Mouse (Mus musculus) myocyte (in vitro differentiated cells): ENCODE results near the gene Epas1.

ENCODE experiments used
- CEBPB ChIP-seq: IDR thresholded peaks from 2 replicates; pipeline ENCODE4 v1.6.1; 2011; ENCODE audit warnings: mild to moderate bottlenecking, moderate library complexity; ENCODE audit not compliant: poor library complexity, insufficient read depth, severe bottlenecking
- MYOG ChIP-seq, 3 experiments: IDR thresholded peaks; one replicate each; pipeline ENCODE4 v1.6.1; 2011; ENCODE audit warnings: control low read depth in 2 of 3, low read depth in 2 of 3, mild to moderate bottlenecking in 2 of 3; ENCODE audit not compliant: insufficient read length in 2 of 3, control insufficient read depth in 1 of 3, insufficient read depth in 1 of 3
- POLR2A ChIP-seq: IDR thresholded peaks from one replicate; pipeline ENCODE4 v1.6.1; 2011; ENCODE audit warnings: low read depth, mild to moderate bottlenecking, control low read depth, moderate library complexity; ENCODE audit not compliant: insufficient read length
- POLR2AphosphoS2 ChIP-seq: IDR thresholded peaks from one replicate; pipeline ENCODE4 v1.6.1; 2011; ENCODE audit warnings: low read depth, control low read depth; ENCODE audit not compliant: insufficient read length

GRCm38 (mm10) chr17:86778147-86778546, 24.6 kb downstream of the Epas1 start:
- TF ChIP-seq POLR2A (no peak), POLR2AphosphoS2 (no peak), CEBPB (no peak), MYOG (IDR thresholded peaks at IDR 0.05; ENCODE audit: control insufficient read depth in 1 of 3, insufficient read depth in 1 of 3, insufficient read length in 2 of 3, low read depth in 2 of 3) (no peak)
